Mouse (Mus musculus): ENCODE results near the gene Mbd6. TPM values are rescaled to one million over a fixed set of nuclear protein-coding genes. Genes with fewer than 3 reads are reported as not detected.
"Not testable (repeated sequence)": the region's sequence is repeated elsewhere in the genome, so short reads cannot be mapped to it uniquely, and the experiment has no call there.

Gene Mbd6
- total RNA-seq, 2 experiments from 2014 or later, result 14.6 to 15.7 TPM

- not testable (repeated sequence) for DNase-seq (ENCODE audit: low spot score)
Measured at GRCm38 (mm10) chr10:127313516-127313915, 24.7 kb upstream of the Mbd6 start.

- DNase-seq (ENCODE audit: low spot score), result no peak
Measured at GRCm38 (mm10) chr10:127312858-127313257, 24.0 kb upstream of the Mbd6 start.

GRCm38 (mm10) chr10:127312356-127312676 lies 23.5 kb upstream of the Mbd6 start:
- peak; percentile 90 for DNase-seq (ENCODE audit: low spot score)

- DNase-seq (ENCODE audit: low spot score), result peak; percentile 96
Measured at GRCm38 (mm10) chr10:127311476-127312355, 22.9 kb upstream of the Mbd6 start, which contains the start of gene Mars. Gene Mars (minus strand): TSS chr10:127311786.

GRCm38 (mm10) chr10:127310523-127311475 lies 22.0 kb upstream of the Mbd6 start:
- DNase-seq (ENCODE audit: low spot score), result no peak

- DNase-seq (ENCODE audit: low spot score), result not testable (repeated sequence)
Measured at GRCm38 (mm10) chr10:127309167-127309566, 20.3 kb upstream of the Mbd6 start.

- no peak for DNase-seq (ENCODE audit: low spot score)
Measured at GRCm38 (mm10) chr10:127303136-127303535, 14.3 kb upstream of the Mbd6 start.

GRCm38 (mm10) chr10:127300361-127300760 lies 11.5 kb upstream of the Mbd6 start:
- no peak for DNase-seq (ENCODE audit: low spot score)

- no peak for DNase-seq (ENCODE audit: low spot score)
Measured at GRCm38 (mm10) chr10:127297015-127297871, 8.4 kb upstream of the Mbd6 start.

GRCm38 (mm10) chr10:127295986-127296794 lies 7.4 kb upstream of the Mbd6 start:
- no peak for DNase-seq (ENCODE audit: low spot score)

GRCm38 (mm10) chr10:127294895-127295510 lies 6.2 kb upstream of the Mbd6 start:
- no peak for DNase-seq (ENCODE audit: low spot score)

- DNase-seq (ENCODE audit: low spot score), result no peak
Measured at GRCm38 (mm10) chr10:127293590-127294113, 4.8 kb upstream of the Mbd6 start.

- peak; percentile 66 for DNase-seq (ENCODE audit: low spot score)
Measured at GRCm38 (mm10) chr10:127292987-127293538, 4.2 kb upstream of the Mbd6 start.

GRCm38 (mm10) chr10:127291881-127292638 lies 3.2 kb upstream of the Mbd6 start:
- DNase-seq (ENCODE audit: low spot score), result no peak

- DNase-seq (ENCODE audit: low spot score), result peak; percentile 70
Measured at GRCm38 (mm10) chr10:127290930-127291880, 2.4 kb upstream of the Mbd6 start.

GRCm38 (mm10) chr10:127290307-127290929 lies 1.6 kb upstream of the Mbd6 start:
- peak; percentile 100 for DNase-seq (ENCODE audit: low spot score)
